Comparison of ENCODE assay signal across 8 mouse cellular contexts in genomic region chr12:105104036-105104435, GRCm38 (mm10). TPM values are rescaled to one million over a fixed set of nuclear protein-coding genes. Genes with fewer than 3 reads are reported as not detected.
DNase-seq lines count a peak whose midpoint lies in the region; ATAC-seq and TF ChIP-seq lines count a peak whose summit lies in the region.

No protein-coding gene starts in this region.

- peak; percentile 85 for TF ChIP-seq CTCF in G1E (IDR thresholded peaks at IDR 0.05; ENCODE audit: low read depth, low read length)

- no peak overlapping the region for H3K27ac ChIP-seq in lung, embryonic 16.5 days (ENCODE audit: low read length)

- H3K36me3 ChIP-seq in G1E (replicated peaks), result no peaks in the 10 kb centered on the region
- no peaks in the 10 kb centered on the region for H3K36me3 ChIP-seq in lung, embryonic 16.5 days (ENCODE audit: control insufficient read depth, insufficient read depth, low read length)

- H3K4me3 ChIP-seq in G1E (ENCODE audit: low read depth, low read length), result no peak overlapping the region
- no peak overlapping the region for H3K4me3 ChIP-seq in lung, embryonic 16.5 days (ENCODE audit: low read length)

- peaks cover 7% of the 10 kb centered on the region; the same call in 1 of the 2 replicates for H3K27me3 ChIP-seq in G1E (ENCODE audit: insufficient read depth, low read length)
- no peaks in the 10 kb centered on the region for H3K27me3 ChIP-seq in lung, embryonic 16.5 days (ENCODE audit: control insufficient read depth, insufficient read depth, low read depth, low read length)

- DNase-seq in 3134 (ENCODE audit: extremely low read depth, insufficient read length, low spot score) (peak; percentile 11), G1E (ENCODE audit: low spot score) (peak; percentile 41)
- peak; percentile 39 for DNase-seq in cerebellum, adult 8-10 months
- DNase-seq in frontal cortex, postnatal 36 days (ENCODE audit: low spot score in 2 of 2), result peak; percentile 67 to 72
- DNase-seq in large intestine, adult 2 months (ENCODE audit: low read depth, low spot score), result peak; percentile 13
- peak; percentile 66 for DNase-seq in retina, postnatal 7 days (ENCODE audit: low read depth, low spot score)
- peak; percentile 34 for DNase-seq in urinary bladder, adult 2 months (ENCODE audit: low spot score)

- peak; percentile 73; the same call in 1 of the 2 replicates for ATAC-seq in G1E (ENCODE audit: extremely low read depth, insufficient number of reproducible peaks, low FRiP score, poor library complexity, severe bottlenecking)
- ATAC-seq in lung, embryonic 16.5 days (ENCODE audit: low read depth), result peak; percentile 47; the same call in 1 of the 2 replicates

- no peak overlapping the region for H3K4me2 ChIP-seq in lung, embryonic 16.5 days (ENCODE audit: low read depth, low read length)

- no peaks in the 10 kb centered on the region for H3K9me3 ChIP-seq in G1E (replicated peaks)
- no peaks in the 10 kb centered on the region for H3K9me3 ChIP-seq in lung, embryonic 16.5 days (ENCODE audit: control insufficient read depth, low read length)

- no peak overlapping the region for H3K9ac ChIP-seq in lung, embryonic 16.5 days (ENCODE audit: low read length)

- H3K4me1 ChIP-seq in G1E (ENCODE audit: insufficient read depth, low read depth, low read length), result no peaks in the 10 kb centered on the region
- no peaks in the 10 kb centered on the region for H3K4me1 ChIP-seq in lung, embryonic 16.5 days (replicated peaks; ENCODE audit: control insufficient read depth, insufficient read depth, low read length)

- WGBS in large intestine, adult 2 months, result 2% methylated on average over 4 of the region's 4 CpGs
- WGBS in lung, embryonic 16.5 days, result 4% methylated on average over 4 of the region's 4 CpGs

RNA-seq across cellular contexts. Expression of gene Tcl1b2, which starts 41.8 kb away (rescaled TPM):
- total RNA-seq in G1E (2014; fragmentation: Nextera tagmentation) (not detected in 2 replicates), G1E (2017) (not detected in 2 replicates)
- polyA plus RNA-seq in G1E (2012), result not detected in 2 replicates
- not detected in 2 replicates for polyA plus RNA-seq in large intestine, adult 2 months (2012; rRNA removed)
- not detected in 2 replicates for polyA plus RNA-seq in lung, embryonic 16.5 days (2015; fragmentation: Nextera tagmentation; extraction: Ambion mirVana)
- polyA plus RNA-seq in urinary bladder, adult 2 months (2012; rRNA removed), result not detected in 2 replicates

RNA-seq across cellular contexts. Expression of gene Tcl1b1, which starts 55.5 kb away (rescaled TPM):
- total RNA-seq in G1E (2014; fragmentation: Nextera tagmentation), result not detected in 2 replicates
- not detected in 2 replicates for total RNA-seq in G1E (2017)
- polyA plus RNA-seq in G1E (2012), result not detected in 2 replicates
- not detected in 2 replicates for polyA plus RNA-seq in large intestine, adult 2 months (2012; rRNA removed)
- polyA plus RNA-seq in lung, embryonic 16.5 days (2015; fragmentation: Nextera tagmentation; extraction: Ambion mirVana), result not detected in 2 replicates
- not detected in 2 replicates for polyA plus RNA-seq in urinary bladder, adult 2 months (2012; rRNA removed)

Comparison
In these comparisons a context has a peak if more than half of its experiments do, and no peak if none do; other contexts are left out.
1. DNase-seq: peak in every context shown above with its lines; median percentile 70 in frontal cortex, postnatal 36 days; 66 in retina, postnatal 7 days; 41 in G1E; 39 in cerebellum, adult 8-10 months; 34 in urinary bladder, adult 2 months; 13 in large intestine, adult 2 months; 11 in 3134.